Mouse (Mus musculus): ENCODE results near the gene 1500011B03Rik. TPM values are rescaled to one million over a fixed set of nuclear protein-coding genes. Genes with fewer than 3 reads are reported as not detected.

1500011B03Rik gene
- polyA plus RNA-seq, 1 experiment, result 223 TPM

Other genes with a start within 250 kb of the 1500011B03Rik start
- 1.9 and 2.2 TPM in 2 replicates for gene Trpv4, start 165.0 kb downstream of the 1500011B03Rik start, polyA plus RNA-seq (2012; rRNA removed)
- gene Gltp, start 132.5 kb downstream of the 1500011B03Rik start, polyA plus RNA-seq (2012; rRNA removed), result 51.5 and 58.9 TPM in 2 replicates
- 19.9 and 20.3 TPM in 2 replicates for gene Tchp, start 115.7 kb downstream of the 1500011B03Rik start, polyA plus RNA-seq (2012; rRNA removed)
- gene Ankrd13a, start 48.8 kb downstream of the 1500011B03Rik start, polyA plus RNA-seq (2012; rRNA removed), result 32.8 and 33.0 TPM in 2 replicates
- 48.1 and 49.1 TPM in 2 replicates for gene Git2, start 48.0 kb downstream of the 1500011B03Rik start, polyA plus RNA-seq (2012; rRNA removed)
- gene 4930519G04Rik, start 30.2 kb upstream of the 1500011B03Rik start, polyA plus RNA-seq (2012; rRNA removed), result not detected in 2 replicates
- gene Gm9936, start 35.2 kb upstream of the 1500011B03Rik start, polyA plus RNA-seq (2012; rRNA removed), result 0.25 and 0.40 TPM in 2 replicates
- 8.3 and 8.7 TPM in 2 replicates for gene Oasl2, start 73.5 kb upstream of the 1500011B03Rik start, polyA plus RNA-seq (2012; rRNA removed)
- gene Oasl1, start 99.8 kb upstream of the 1500011B03Rik start, polyA plus RNA-seq (2012; rRNA removed), result 0.48 and 0.78 TPM in 2 replicates
- gene 2210016L21Rik, start 118.7 kb upstream of the 1500011B03Rik start, polyA plus RNA-seq (2012; rRNA removed), result 112 and 115 TPM in 2 replicates
- gene Hnf1a, start 147.6 kb upstream of the 1500011B03Rik start, polyA plus RNA-seq (2012; rRNA removed), result not detected in 2 replicates
- gene Sppl3, start 187.7 kb upstream of the 1500011B03Rik start, polyA plus RNA-seq (2012; rRNA removed), result 70.2 and 71.3 TPM in 2 replicates